Mouse (Mus musculus): ENCODE data around the gene Tyw1.
"Not testable (repeated sequence)": the region's sequence is repeated elsewhere in the genome, so short reads cannot be mapped to it uniquely, and the experiment has no call there.

The Tyw1 gene

GRCm38 (mm10) chr5:130255017-130255720 is at the start of gene Tyw1, which contains the start of gene Sbds:
Gene Tyw1, plus strand, starts transcription at chr5:130255619.
Gene Sbds, minus strand, starts transcription at chr5:130255530.
- peak; percentile 97 for DNase-seq (ENCODE audit: low read depth, low spot score)

GRCm38 (mm10) chr5:130207299-130207698 is 48.1 kb upstream of the Tyw1 start:
- no peak for DNase-seq (ENCODE audit: low read depth, low spot score)

- DNase-seq (ENCODE audit: low read depth, low spot score), result no peak
These were observed 42.5 kb upstream of the Tyw1 start for GRCm38 (mm10) chr5:130212956-130213355.

GRCm38 (mm10) chr5:130216781-130217180 is 38.6 kb upstream of the Tyw1 start, which contains the start of gene Tmem248:
Gene Tmem248, plus strand, starts transcription at chr5:130217081.
- DNase-seq (ENCODE audit: low read depth, low spot score), result no peak

- no peak for DNase-seq (ENCODE audit: low read depth, low spot score)
These were observed 38.0 kb upstream of the Tyw1 start for GRCm38 (mm10) chr5:130217406-130217805.

GRCm38 (mm10) chr5:130218336-130218735 is 37.1 kb upstream of the Tyw1 start:
- no peak for DNase-seq (ENCODE audit: low read depth, low spot score)

GRCm38 (mm10) chr5:130221316-130221715 is 34.1 kb upstream of the Tyw1 start:
- DNase-seq (ENCODE audit: low read depth, low spot score), result no peak

GRCm38 (mm10) chr5:130221760-130222145 is 33.7 kb upstream of the Tyw1 start:
- no peak for DNase-seq (ENCODE audit: low read depth, low spot score)

- peak; percentile 90 for DNase-seq (ENCODE audit: low read depth, low spot score)
These were observed 33.0 kb upstream of the Tyw1 start for GRCm38 (mm10) chr5:130222146-130223004.

- DNase-seq (ENCODE audit: low read depth, low spot score), result no peak
These were observed 28.6 kb upstream of the Tyw1 start for GRCm38 (mm10) chr5:130226790-130227189.

GRCm38 (mm10) chr5:130228120-130228519 is 27.3 kb upstream of the Tyw1 start:
- DNase-seq (ENCODE audit: low read depth, low spot score), result no peak

- DNase-seq (ENCODE audit: low read depth, low spot score), result no peak
These were observed 19.1 kb upstream of the Tyw1 start for GRCm38 (mm10) chr5:130236302-130236701.

GRCm38 (mm10) chr5:130239236-130239635 is 16.2 kb upstream of the Tyw1 start:
- DNase-seq (ENCODE audit: low read depth, low spot score), result no peak

- no peak for DNase-seq (ENCODE audit: low read depth, low spot score)
These were observed 15.6 kb upstream of the Tyw1 start for GRCm38 (mm10) chr5:130239856-130240255.

- DNase-seq (ENCODE audit: low read depth, low spot score), result no peak
These were observed 14.0 kb upstream of the Tyw1 start for GRCm38 (mm10) chr5:130241426-130241825.

GRCm38 (mm10) chr5:130247823-130248222 is 7.6 kb upstream of the Tyw1 start:
- no peak for DNase-seq (ENCODE audit: low read depth, low spot score)

- DNase-seq (ENCODE audit: low read depth, low spot score), result no peak
These were observed 1.0 kb upstream of the Tyw1 start for GRCm38 (mm10) chr5:130254164-130255016.

- not testable (repeated sequence) for DNase-seq (ENCODE audit: low read depth, low spot score)
These were observed 543 bp downstream of the Tyw1 start for GRCm38 (mm10) chr5:130255799-130256525.

- peak; percentile 96 for DNase-seq (ENCODE audit: low read depth, low spot score)
These were observed 1.4 kb downstream of the Tyw1 start for GRCm38 (mm10) chr5:130256678-130257271.

- DNase-seq (ENCODE audit: low read depth, low spot score), result no peak
These were observed 1.9 kb downstream of the Tyw1 start for GRCm38 (mm10) chr5:130257303-130257702.

GRCm38 (mm10) chr5:130263454-130263853 is 8.0 kb downstream of the Tyw1 start:
- DNase-seq (ENCODE audit: low read depth, low spot score), result no peak
